Mouse (Mus musculus) lung, adult 2 months (tissue): ENCODE measurements at regions not wholly inside any gene's neighbourhood (a gene's known extent, or its start where the extent isn't known, plus 50 kb on each side); places are given as distances from the start of the nearest gene placed in this dataset.

ENCODE experiments used
- DNase-seq: peaks from one replicate; pipeline ENCODE4 v3.0.0; 2022
- H3K4me1 ChIP-seq: fragments of 200-500 bp; 2 replicates; pipeline ENCODE4 v1.6.1; 2011; ENCODE audit warnings: low read length; ENCODE audit not compliant: control insufficient read depth, insufficient read depth
- H3K4me3 ChIP-seq: fragments of 200-500 bp; replicated peaks from 2 replicates; pipeline ENCODE3; 2011; ENCODE audit warnings: low read depth, mild to moderate bottlenecking, control low read depth, low read length; ENCODE audit errors: extremely low read depth
- CTCF ChIP-seq: fragments of 200-500 bp; IDR thresholded peaks from 2 replicates; pipeline ENCODE4 v1.5.1; 2011; ENCODE audit warnings: mild to moderate bottlenecking, low read length, control low read depth; ENCODE audit not compliant: insufficient read depth
- POLR2A ChIP-seq: fragments of 200-500 bp; IDR thresholded peaks from 2 replicates; pipeline ENCODE4 v1.6.1; 2011; ENCODE audit warnings: low read depth, mild to moderate bottlenecking, control low read depth, low read length, borderline replicate concordance; ENCODE audit errors: extremely low read depth
- WGBS: fragments of 180-500 bp; shearing (Covaris S2); methylation state at CpG from one replicate; pipeline ENCODE4 v1.1.7; 2018; 5-methylcytosine and 5-hydroxymethylcytosine counted together

DNA sequence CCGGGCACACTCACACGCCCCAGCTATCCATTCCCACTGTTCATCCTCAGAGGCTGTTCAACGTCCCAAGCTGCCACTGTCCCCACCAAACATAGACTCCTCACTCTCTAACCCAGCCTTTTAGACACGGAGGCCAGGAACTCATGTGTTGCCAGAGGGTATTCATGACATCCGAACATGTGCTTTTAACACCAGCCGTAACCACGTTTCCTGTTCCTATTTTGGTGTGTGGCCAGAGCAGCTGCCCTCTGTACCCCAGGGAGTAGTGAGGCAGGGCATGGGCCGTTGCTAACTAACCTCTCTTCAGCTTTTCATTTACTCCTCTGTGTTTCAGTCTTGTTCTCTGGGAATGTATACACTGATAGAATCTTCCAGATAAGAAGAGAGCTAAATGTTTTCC, 156.2 kb downstream of the Glrx3 start:
- DNase-seq, result no peak
- Histone ChIP-seq H3K4me3 (no peak overlapping the region), H3K4me1 (no peaks in the 10 kb centered on the region)
- TF ChIP-seq CTCF (no peak), POLR2A (no peak)
- 34% methylated on average over 8 of the region's 8 CpGs for WGBS

DNA sequence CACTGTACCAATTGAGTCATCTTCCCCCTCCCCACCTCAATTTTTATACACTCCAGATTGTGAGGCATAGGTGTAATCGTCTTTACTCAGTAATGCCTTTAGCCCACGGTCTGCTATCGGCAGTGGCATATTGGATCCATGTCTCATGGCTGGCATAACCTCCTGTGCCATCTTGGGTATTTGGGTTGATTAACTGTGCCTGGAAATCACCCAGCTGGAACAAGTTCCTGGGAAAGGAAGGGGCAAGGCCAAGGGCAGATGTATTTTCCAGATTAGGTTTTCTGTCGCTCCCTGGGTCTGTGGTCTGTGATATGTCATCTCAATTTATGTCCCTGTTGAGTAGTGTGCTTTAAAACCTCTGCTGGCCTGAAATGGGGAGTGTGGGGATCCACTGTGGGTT, 158.2 kb downstream of the Glrx3 start:
- no peak for DNase-seq
- 68% methylated on average over 4 of the region's 4 CpGs for WGBS
- TF ChIP-seq CTCF (no peak), POLR2A (no peak)
- Histone ChIP-seq H3K4me3 (no peak overlapping the region), H3K4me1 (no peaks in the 10 kb centered on the region)

DNA sequence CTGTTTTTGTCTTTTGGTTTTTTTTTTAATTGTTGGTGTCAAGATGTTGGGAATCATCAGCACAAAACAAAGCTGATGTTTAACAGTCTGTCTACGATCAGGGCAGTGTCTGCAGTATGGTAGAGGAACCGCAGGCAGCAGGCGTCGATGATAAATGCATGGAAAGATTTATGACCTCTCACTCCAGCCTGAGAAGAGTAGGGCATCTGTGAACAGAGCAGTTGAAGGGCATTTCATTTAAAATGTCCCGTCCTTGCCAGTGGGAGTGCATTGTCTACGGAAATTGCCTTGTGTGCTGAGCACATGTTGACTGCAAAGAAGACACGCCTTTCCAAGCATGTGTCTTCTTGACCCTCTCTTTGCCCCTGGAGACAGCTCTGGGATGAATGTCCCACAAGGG, 158.7 kb downstream of the Glrx3 start:
- 66% methylated on average over 7 of the region's 7 CpGs for WGBS
- DNase-seq, result no peak
- H3K4me1 ChIP-seq, result no peaks in the 10 kb centered on the region
- TF ChIP-seq POLR2A (no peak), CTCF (no peak)
- H3K4me3 ChIP-seq, result no peak overlapping the region

DNA sequence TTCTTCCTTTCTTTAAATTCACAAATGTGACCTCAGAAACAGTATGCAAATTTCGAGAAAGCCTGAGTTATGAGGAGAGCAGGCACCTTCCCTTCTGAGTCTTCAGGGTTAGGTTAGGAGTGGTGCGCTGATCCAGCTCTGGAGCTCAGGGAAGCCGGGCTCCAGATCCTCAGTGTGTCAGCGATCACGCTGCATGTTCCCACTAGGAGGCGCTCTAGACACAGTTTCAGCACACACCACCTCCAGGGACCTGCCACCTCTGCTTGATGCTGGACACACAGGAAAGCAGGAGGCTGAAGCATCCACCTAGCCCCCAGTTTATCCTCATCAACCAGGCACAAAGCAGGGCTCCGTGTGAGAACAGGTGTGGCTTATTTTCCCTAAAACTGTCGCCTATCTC, 165.6 kb downstream of the Glrx3 start:
- 7% methylated on average over 8 of the region's 8 CpGs for WGBS
- no peaks in the 10 kb centered on the region for H3K4me1 ChIP-seq
- peak; percentile 38 for DNase-seq
- peak; percentile 76 for TF ChIP-seq CTCF
- no peak for TF ChIP-seq POLR2A
- no peak overlapping the region for H3K4me3 ChIP-seq

DNA sequence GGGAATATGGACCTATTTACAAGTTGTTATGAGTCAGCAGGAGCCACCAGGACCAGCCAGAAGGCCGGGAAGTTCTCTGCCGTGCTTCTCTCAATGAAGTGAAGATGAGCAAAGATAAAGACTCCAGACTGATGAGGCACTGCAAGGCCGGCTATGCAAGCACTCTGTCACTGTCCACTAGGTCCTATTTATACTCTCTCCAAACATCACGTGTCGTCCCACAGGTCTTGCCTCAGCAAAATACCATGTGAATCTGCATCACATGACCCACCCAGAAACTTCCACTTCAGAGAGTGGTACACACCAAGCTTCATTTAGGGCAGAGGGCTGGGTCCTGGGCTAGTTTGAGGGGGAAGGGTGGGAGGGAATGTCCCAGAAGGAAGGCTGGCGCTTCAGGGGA, 172.3 kb downstream of the Glrx3 start:
- Histone ChIP-seq H3K4me3 (no peak overlapping the region), H3K4me1 (no peaks in the 10 kb centered on the region)
- 40% methylated on average over 6 of the region's 6 CpGs for WGBS
- TF ChIP-seq CTCF (no peak), POLR2A (no peak)
- no peak for DNase-seq

DNA sequence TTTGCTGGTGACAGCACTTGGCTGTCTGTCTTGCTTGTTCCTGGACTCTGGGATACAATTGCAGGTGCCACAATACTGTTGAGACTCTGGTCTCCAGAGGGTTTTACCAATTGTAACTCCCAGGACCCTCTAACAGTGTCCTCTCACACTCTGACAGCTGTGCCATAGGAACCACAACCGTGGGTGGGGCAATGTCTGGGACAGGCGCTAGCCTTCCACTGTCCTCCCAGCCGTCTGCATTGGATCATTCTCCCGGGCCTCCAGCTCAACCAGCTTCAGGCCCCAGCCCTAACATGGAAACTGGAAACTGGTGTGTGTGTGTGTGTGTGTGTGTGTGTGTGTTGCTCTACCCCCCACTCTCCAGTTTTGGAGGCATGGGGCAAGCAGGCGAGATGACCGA, 173.9 kb downstream of the Glrx3 start:
- TF ChIP-seq POLR2A, result no peak
- no peak for TF ChIP-seq CTCF
- no peak for DNase-seq
- no peak overlapping the region for H3K4me3 ChIP-seq
- H3K4me1 ChIP-seq, result no peaks in the 10 kb centered on the region
- 65% methylated on average over 6 of the region's 6 CpGs for WGBS

DNA sequence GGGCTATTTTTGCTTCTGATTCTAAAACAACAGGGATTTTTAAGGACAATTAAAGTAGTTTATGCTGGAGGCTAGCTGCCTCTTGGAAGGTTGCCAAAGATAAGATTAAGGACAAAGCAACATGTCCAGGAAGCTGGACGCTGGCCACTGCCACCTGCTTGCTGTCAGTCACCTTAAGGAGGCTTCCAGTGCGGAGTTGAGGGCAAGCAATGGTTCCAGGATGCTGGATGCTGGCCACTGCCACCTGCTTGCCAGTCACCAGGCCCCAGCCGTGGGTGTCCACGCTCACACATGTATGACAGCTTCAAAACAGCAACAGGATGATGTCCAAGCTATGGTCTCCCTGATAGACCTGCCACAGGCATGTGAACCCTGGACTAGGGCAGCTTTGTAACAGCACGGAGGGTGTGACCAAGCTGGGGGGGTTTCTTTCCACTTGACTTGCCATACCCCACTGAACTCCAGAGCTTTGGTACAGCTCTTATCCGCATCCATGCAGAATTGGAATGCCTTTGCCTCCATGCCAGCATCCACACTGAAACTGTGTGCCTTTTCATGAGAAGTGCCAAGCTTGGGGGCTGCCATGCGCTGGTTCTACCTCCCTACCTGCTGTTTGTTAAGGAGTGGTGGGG, 174.6 kb downstream of the Glrx3 start:
- WGBS, result 60% methylated on average over 7 of the region's 7 CpGs
- TF ChIP-seq POLR2A, result no peak
- no peak for TF ChIP-seq CTCF
- Histone ChIP-seq H3K4me3 (no peak overlapping the region), H3K4me1 (no peaks in the 10 kb centered on the region)
- no peak for DNase-seq

DNA sequence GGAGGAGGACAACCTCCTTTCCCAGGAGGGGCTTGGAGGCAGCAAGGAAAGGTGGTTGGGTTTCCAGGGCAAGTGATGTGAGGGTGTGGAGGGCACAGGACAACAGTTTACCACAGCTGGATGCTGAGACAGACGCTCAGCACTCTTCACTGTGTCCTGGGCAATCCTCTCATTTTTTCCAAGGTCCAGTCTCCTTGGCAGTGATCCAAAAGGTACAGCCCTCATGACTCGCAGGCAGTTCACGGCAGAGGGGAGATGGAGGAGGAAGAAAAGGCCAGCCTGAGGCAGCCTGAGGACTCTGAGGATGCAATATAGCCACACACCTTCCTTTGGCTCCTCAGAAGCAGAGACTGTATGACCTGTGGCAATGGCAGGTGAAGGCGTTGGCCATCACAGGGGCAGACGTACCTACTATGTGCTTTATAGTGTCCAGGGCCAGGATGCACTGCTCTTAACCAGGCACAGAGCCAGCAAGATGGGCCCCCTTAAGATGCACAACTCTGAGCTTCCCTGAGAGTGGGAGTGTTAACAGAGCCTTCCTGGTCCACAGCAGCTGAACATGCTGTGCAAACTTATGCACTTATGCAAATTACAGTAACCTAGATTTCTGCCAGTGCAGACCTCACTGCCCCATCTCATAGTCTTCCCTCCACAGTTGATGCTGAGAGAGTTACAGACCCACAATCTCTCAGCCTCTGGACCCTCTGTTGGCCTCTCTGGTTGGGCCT, 181.2 kb downstream of the Glrx3 start:
- 50% methylated on average over 5 of the region's 5 CpGs for WGBS
- TF ChIP-seq CTCF (no peak), POLR2A (no peak)
- no peak for DNase-seq

DNA sequence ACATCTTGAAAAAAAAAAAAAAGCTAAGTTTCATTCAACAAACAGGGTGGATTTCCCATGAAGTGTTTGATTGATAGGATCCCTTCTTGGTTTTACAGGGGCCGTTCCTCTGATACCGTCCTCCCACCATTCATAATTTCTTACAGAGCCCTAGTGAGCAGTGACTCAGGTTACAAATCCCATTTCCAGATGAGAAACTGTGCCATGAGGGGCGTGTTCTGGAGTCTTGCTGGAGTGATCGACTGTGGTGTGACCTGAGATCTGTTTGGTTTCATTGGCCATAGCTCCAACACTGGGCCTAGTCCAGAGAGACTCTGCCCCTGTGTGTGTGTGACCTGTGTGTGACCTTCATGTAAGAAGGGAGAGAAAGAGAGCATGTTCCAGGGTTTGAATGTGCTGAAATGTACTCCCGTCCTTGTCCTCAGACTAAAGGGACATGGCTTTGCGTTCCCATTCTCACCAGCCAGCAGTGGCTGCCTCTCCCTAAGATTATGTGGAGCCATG, 181.9 kb downstream of the Glrx3 start:
- WGBS, result 69% methylated on average over 6 of the region's 6 CpGs
- H3K4me3 ChIP-seq, result no peak overlapping the region
- no peak for TF ChIP-seq POLR2A
- TF ChIP-seq CTCF, result no peak
- no peaks in the 10 kb centered on the region for H3K4me1 ChIP-seq
- DNase-seq, result no peak

More for the DNA sequence above, 181.2 kb downstream of the Glrx3 start:
- no peaks in the 10 kb centered on the region for H3K4me1 ChIP-seq
- no peak overlapping the region for H3K4me3 ChIP-seq

DNA sequence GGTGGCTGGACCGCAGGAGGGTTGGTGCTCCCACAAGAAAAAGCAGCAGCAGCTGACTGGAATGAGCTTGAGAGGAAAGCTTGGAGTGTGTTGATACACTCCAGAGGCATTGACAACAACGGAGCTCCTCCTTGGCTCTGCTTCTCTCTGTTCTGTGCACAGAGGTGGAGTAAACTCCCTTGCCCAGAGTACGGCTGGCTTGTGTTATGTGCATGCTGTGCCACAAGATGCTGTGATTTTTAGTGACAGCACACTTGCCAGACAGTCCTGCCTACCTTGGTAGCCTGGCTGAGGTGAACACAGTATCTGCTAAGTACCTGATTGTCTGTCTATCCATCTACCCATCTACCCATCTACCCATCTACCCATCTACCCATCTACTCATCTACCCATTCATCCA, 190.9 kb downstream of the Glrx3 start:
- Histone ChIP-seq H3K4me1 (no peaks in the 10 kb centered on the region), H3K4me3 (no peak overlapping the region)
- TF ChIP-seq CTCF, result no peak
- 88% methylated on average over 3 of the region's 3 CpGs for WGBS
- no peak for DNase-seq
